Mouse (Mus musculus) midbrain, embryonic 13.5 days (tissue): ENCODE results near the gene Olfr1022. TPM values are rescaled to one million over a fixed set of nuclear protein-coding genes. Genes with fewer than 3 reads are reported as not detected.

Experiments used
- ATAC-seq: fragments of 200-750 bp; cut with Nextera tagmentation; 2 replicates; pipeline ENCODE4 v1.8.0; 2017; ENCODE audit warnings: mild to moderate bottlenecking, moderate TSS enrichment, moderate library complexity
- H3K27ac ChIP-seq: fragments of 300-500 bp; sonication (generic); 2 replicates; pipeline ENCODE4 v1.5.1; 2015; ENCODE audit warnings: inconsistent platforms, mild to moderate bottlenecking, moderate library complexity
- H3K27me3 ChIP-seq: fragments of 300-500 bp; sonication (generic); 2 replicates; pipeline ENCODE4 v1.6.1; 2015; ENCODE audit warnings: mild to moderate bottlenecking, inconsistent platforms
- H3K36me3 ChIP-seq: fragments of 300-500 bp; sonication (generic); 2 replicates; pipeline ENCODE4 v1.6.1; 2015; ENCODE audit warnings: mild to moderate bottlenecking, inconsistent platforms
- H3K4me1 ChIP-seq: fragments of 300-500 bp; sonication (generic); replicated peaks from 2 replicates; pipeline ENCODE4 v1.6.1; 2015; ENCODE audit warnings: inconsistent platforms
- H3K4me2 ChIP-seq: fragments of 300-500 bp; sonication (generic); replicated peaks from 2 replicates; pipeline ENCODE4 v1.6.1; 2015; ENCODE audit warnings: moderate library complexity, mild to moderate bottlenecking, inconsistent platforms
- H3K4me3 ChIP-seq: fragments of 300-500 bp; sonication (generic); replicated peaks from 2 replicates; pipeline ENCODE4 v1.5.1; 2015; ENCODE audit warnings: mild to moderate bottlenecking, inconsistent platforms
- H3K9ac ChIP-seq: fragments of 300-500 bp; sonication (generic); replicated peaks from 2 replicates; pipeline ENCODE4 v1.6.1; 2015; ENCODE audit warnings: mild to moderate bottlenecking, inconsistent platforms
- H3K9me3 ChIP-seq: fragments of 300-500 bp; sonication (generic); 2 replicates; pipeline ENCODE4 v1.6.1; 2016; ENCODE audit warnings: mild to moderate bottlenecking, inconsistent platforms
- WGBS: fragments of 180-500 bp; shearing (Covaris S2); methylation state at CpG from one replicate; pipeline ENCODE4 v1.1.7; 2015; 5-methylcytosine and 5-hydroxymethylcytosine counted together
- polyA plus RNA-seq: library from polyadenylated mRNA; unstranded; fragments of >200 nt; fragmentation: Nextera tagmentation; extraction: Ambion mirVana; gene quantifications from 2 replicates; pipeline ENCODE4 v1.2.1, GENCODE M21; 2015

The Olfr1022 gene
- not detected in 2 replicates for polyA plus RNA-seq

GRCm38 (mm10) chr2:85868294-85868693 lies at the start of gene Olfr1022:
TSS of gene Olfr1022 (plus strand) at chr2:85868594.
- Histone ChIP-seq H3K9me3 (no peaks in the 10 kb centered on the region), H3K4me1 (no peaks in the 10 kb centered on the region), H3K4me3 (no peak within 1 kb of the TSS), H3K9ac (no peak within 1 kb of the TSS), H3K36me3 (no peaks in the 10 kb centered on the region), H3K27me3 (no peaks in the 10 kb centered on the region), H3K27ac (no peak within 1 kb of the TSS), H3K4me2 (no peak within 1 kb of the TSS)
- no peak for ATAC-seq
- WGBS = 70% methylated on average over 2 of the region's 2 CpGs

GRCm38 (mm10) chr2:85845383-85845782 lies 23.0 kb upstream of the Olfr1022 start, which contains the start of gene Olfr1019:
TSS of gene Olfr1019 (minus strand) at chr2:85845483.
- no peak for ATAC-seq

GRCm38 (mm10) chr2:85846730-85847129 lies 21.7 kb upstream of the Olfr1022 start, which contains the start of gene Olfr1020:
TSS of gene Olfr1020 (plus strand) at chr2:85847030.
- ATAC-seq = no peak
- no peak within 1 kb of the TSS for H3K27ac ChIP-seq
- no peaks in the 10 kb centered on the region for H3K4me1 ChIP-seq
- H3K4me3 ChIP-seq = no peak within 1 kb of the TSS
- no peaks in the 10 kb centered on the region for H3K36me3 ChIP-seq
- H3K9ac ChIP-seq = no peak within 1 kb of the TSS
- 82% methylated on average over 1 of the region's 1 CpGs for WGBS
- no peaks in the 10 kb centered on the region for H3K27me3 ChIP-seq
- H3K4me2 ChIP-seq = no peak within 1 kb of the TSS
- no peaks in the 10 kb centered on the region for H3K9me3 ChIP-seq

More at GRCm38 (mm10) chr2:85845383-85845782, 23.0 kb upstream of the Olfr1022 start, which contains the start of gene Olfr1019:
- Histone ChIP-seq H3K27me3 (no peaks in the 10 kb centered on the region), H3K4me3 (no peak within 1 kb of the TSS), H3K27ac (no peak within 1 kb of the TSS), H3K4me1 (no peaks in the 10 kb centered on the region), H3K9ac (no peak within 1 kb of the TSS), H3K36me3 (no peaks in the 10 kb centered on the region), H3K4me2 (no peak within 1 kb of the TSS), H3K9me3 (no peaks in the 10 kb centered on the region)

GRCm38 (mm10) chr2:85885340-85885739 lies 16.9 kb downstream of the Olfr1022 start, which contains the start of gene Olfr1023:
TSS of gene Olfr1023 (plus strand) at chr2:85885640.
- 85% methylated on average over 2 of the region's 2 CpGs for WGBS
- no peak for ATAC-seq
- no peak within 1 kb of the TSS for H3K9ac ChIP-seq
- no peaks in the 10 kb centered on the region for H3K4me1 ChIP-seq
- no peak within 1 kb of the TSS for H3K4me3 ChIP-seq
- H3K36me3 ChIP-seq = no peaks in the 10 kb centered on the region
- H3K9me3 ChIP-seq = no peaks in the 10 kb centered on the region
- no peak within 1 kb of the TSS for H3K4me2 ChIP-seq
- no peaks in the 10 kb centered on the region for H3K27me3 ChIP-seq
- H3K27ac ChIP-seq = no peak within 1 kb of the TSS

GRCm38 (mm10) chr2:85904952-85905351 lies 36.6 kb downstream of the Olfr1022 start, which contains the start of gene Olfr1024:
TSS of gene Olfr1024 (minus strand) at chr2:85905052.
- ATAC-seq = no peak
- no peak within 1 kb of the TSS for H3K4me2 ChIP-seq
- H3K4me3 ChIP-seq = no peak within 1 kb of the TSS
- H3K4me1 ChIP-seq = no peaks in the 10 kb centered on the region
- H3K9ac ChIP-seq = no peak within 1 kb of the TSS
- no peaks in the 10 kb centered on the region for H3K36me3 ChIP-seq
- WGBS = 88% methylated on average over 3 of the region's 3 CpGs
- no peaks in the 10 kb centered on the region for H3K27me3 ChIP-seq
- peaks cover 5% of the 10 kb centered on the region; the same call in 1 of the 2 replicates for H3K9me3 ChIP-seq
- H3K27ac ChIP-seq = no peak within 1 kb of the TSS

GRCm38 (mm10) chr2:85913197-85913596 lies 44.8 kb downstream of the Olfr1022 start:
- ATAC-seq = no peak
- Histone ChIP-seq H3K9me3 (no peaks in the 10 kb centered on the region), H3K36me3 (no peaks in the 10 kb centered on the region), H3K27me3 (no peaks in the 10 kb centered on the region), H3K9ac (no peak overlapping the region), H3K27ac (no peak overlapping the region), H3K4me2 (no peak overlapping the region), H3K4me3 (no peak overlapping the region), H3K4me1 (no peaks in the 10 kb centered on the region)

- no peak within 1 kb of the TSS for H3K27ac ChIP-seq
- H3K4me2 ChIP-seq = no peak within 1 kb of the TSS
- no peaks in the 10 kb centered on the region for H3K27me3 ChIP-seq
- H3K4me3 ChIP-seq = no peak within 1 kb of the TSS
- no peaks in the 10 kb centered on the region for H3K36me3 ChIP-seq
- no peaks in the 10 kb centered on the region for H3K9me3 ChIP-seq
- no peak within 1 kb of the TSS for H3K9ac ChIP-seq
- 50% methylated on average over 1 of the region's 1 CpGs for WGBS
- no peaks in the 10 kb centered on the region for H3K4me1 ChIP-seq
- no peak for ATAC-seq
Observed at GRCm38 (mm10) chr2:85914893-85915292, 46.5 kb downstream of the Olfr1022 start, which contains the start of gene Olfr1025-ps1. TSS of gene Olfr1025-ps1 (plus strand) at chr2:85915193.

Other genes with a start within 250 kb of the Olfr1022 start
- not detected in 2 replicates for gene Olfr1002, start 217.9 kb upstream of the Olfr1022 start, polyA plus RNA-seq
- not detected in 2 replicates for gene Olfr154, start 204.1 kb upstream of the Olfr1022 start, polyA plus RNA-seq
- not detected in 2 replicates for gene Olfr1006, start 189.8 kb upstream of the Olfr1022 start, polyA plus RNA-seq
- gene Olfr1008, start 179.2 kb upstream of the Olfr1022 start, polyA plus RNA-seq = not detected in 2 replicates
- not detected in 2 replicates for gene Olfr1009, start 153.2 kb upstream of the Olfr1022 start, polyA plus RNA-seq
- gene Olfr1012, start 105.8 kb upstream of the Olfr1022 start, polyA plus RNA-seq = not detected in 2 replicates
- gene Olfr1013, start 101.5 kb upstream of the Olfr1022 start, polyA plus RNA-seq = not detected in 2 replicates
- gene Olfr1014, start 95.9 kb upstream of the Olfr1022 start, polyA plus RNA-seq = not detected in 2 replicates
- not detected in 2 replicates for gene Olfr1015, start 86.6 kb upstream of the Olfr1022 start, polyA plus RNA-seq
- not detected in 2 replicates for gene Olfr1016, start 66.0 kb upstream of the Olfr1022 start, polyA plus RNA-seq
- not detected in 2 replicates for gene Olfr1018, start 50.1 kb upstream of the Olfr1022 start, polyA plus RNA-seq
- gene Olfr1019, start 23.1 kb upstream of the Olfr1022 start, polyA plus RNA-seq = not detected in 2 replicates
- gene Olfr1020, start 21.6 kb upstream of the Olfr1022 start, polyA plus RNA-seq = not detected in 2 replicates
- not detected in 2 replicates for gene Olfr1023, start 17.0 kb downstream of the Olfr1022 start, polyA plus RNA-seq
- not detected in 2 replicates for gene Olfr1024, start 36.5 kb downstream of the Olfr1022 start, polyA plus RNA-seq
- gene Olfr1025-ps1, start 46.6 kb downstream of the Olfr1022 start, polyA plus RNA-seq = not detected in 2 replicates
- not detected in 2 replicates for gene Olfr1026, start 53.0 kb downstream of the Olfr1022 start, polyA plus RNA-seq
- gene Olfr1028, start 81.8 kb downstream of the Olfr1022 start, polyA plus RNA-seq = not detected in 2 replicates
- gene Olfr1029, start 105.3 kb downstream of the Olfr1022 start, polyA plus RNA-seq = not detected in 2 replicates
- not detected in 2 replicates for gene Olfr1030, start 110.7 kb downstream of the Olfr1022 start, polyA plus RNA-seq
- gene Olfr1031, start 121.7 kb downstream of the Olfr1022 start, polyA plus RNA-seq = not detected in 2 replicates
- not detected in 2 replicates for gene Olfr1032, start 136.9 kb downstream of the Olfr1022 start, polyA plus RNA-seq
- not detected in 2 replicates for gene Olfr1033, start 152.0 kb downstream of the Olfr1022 start, polyA plus RNA-seq
- gene Olfr1034, start 177.3 kb downstream of the Olfr1022 start, polyA plus RNA-seq = not detected in 2 replicates
- not detected in 2 replicates for gene Olfr1036, start 205.4 kb downstream of the Olfr1022 start, polyA plus RNA-seq
- gene Olfr1037, start 218.8 kb downstream of the Olfr1022 start, polyA plus RNA-seq = not detected in 2 replicates